Mouse (Mus musculus) layer of hippocampus, postnatal 14 days (tissue): ENCODE data around the gene Tmem130. TPM values are rescaled to one million over a fixed set of nuclear protein-coding genes. Genes with fewer than 3 reads are reported as not detected.

Source experiments
- DNase-seq, 2 experiments: peaks; one replicate each; pipeline ENCODE4 v3.0.0; 2021 to 2022; ENCODE audit warnings: low spot score in 2 of 2, mixed read lengths in 1 of 2
- total RNA-seq, 2 experiments: library from RNA; stranded (reverse); gene quantifications; 2 replicates each; pipeline ENCODE4 v1.2.3; 2021

Gene Tmem130
- total RNA-seq, 2 experiments from 2014 or later: 126 to 137 TPM

GRCm38 (mm10) chr5:144734949-144735348 lies 26.7 kb downstream of the Tmem130 start:
- peak; percentile 75 for DNase-seq

- peak; percentile 79 to 83 for DNase-seq
Observed at GRCm38 (mm10) chr5:144733953-144734352, 27.7 kb downstream of the Tmem130 start.

GRCm38 (mm10) chr5:144729216-144729615 lies 32.4 kb downstream of the Tmem130 start:
- no peak for DNase-seq

GRCm38 (mm10) chr5:144728237-144728636 lies 33.4 kb downstream of the Tmem130 start:
- no peak for DNase-seq

GRCm38 (mm10) chr5:144727119-144727518 lies 34.5 kb downstream of the Tmem130 start:
- DNase-seq: peak; percentile 63 to 82

DNA sequence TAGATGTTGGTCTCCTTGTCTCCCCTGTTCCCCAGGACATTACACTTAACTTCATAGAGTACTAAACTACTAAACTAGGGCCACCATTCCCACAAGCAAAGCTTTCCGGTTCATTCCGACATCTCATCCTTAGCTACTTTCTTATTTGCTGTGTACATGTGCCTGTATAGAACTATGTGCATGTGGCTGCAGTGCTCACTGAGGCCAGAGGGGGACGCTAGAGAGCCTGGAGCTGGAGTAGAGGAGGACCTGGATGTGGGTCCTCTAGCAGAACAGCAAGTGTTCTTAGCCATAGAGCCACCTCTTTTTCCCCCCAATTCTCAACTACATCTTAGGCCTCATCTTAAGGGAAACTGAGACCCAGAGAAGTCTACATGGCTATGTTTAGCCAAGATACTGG lies 36.1 kb downstream of the Tmem130 start:
- DNase-seq: no peak

DNA sequence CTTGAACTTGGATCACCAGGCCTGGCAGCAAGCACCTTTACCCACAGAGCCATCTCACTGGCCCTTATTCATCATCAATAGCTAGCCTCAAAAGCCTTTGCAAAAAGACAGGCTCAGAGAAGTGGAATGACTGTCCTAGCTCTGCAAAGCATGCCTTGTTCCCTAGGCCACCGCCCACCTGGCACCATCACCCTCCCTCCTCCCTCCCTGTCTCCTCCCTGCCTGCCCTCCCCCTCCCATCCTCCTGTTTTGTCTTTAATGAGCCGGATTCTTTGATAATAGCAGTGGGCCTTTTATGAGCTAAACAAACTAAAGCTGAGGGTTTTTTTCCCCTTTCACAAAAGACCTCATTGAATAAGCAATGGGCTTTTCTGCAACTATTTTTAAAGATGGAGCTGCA lies 36.7 kb downstream of the Tmem130 start:
- DNase-seq: no peak

- DNase-seq: no peak
Observed at GRCm38 (mm10) chr5:144720281-144720680, 41.3 kb downstream of the Tmem130 start.

GRCm38 (mm10) chr5:144719781-144720180 lies 41.8 kb downstream of the Tmem130 start:
- DNase-seq: peak; percentile 9 to 47

GRCm38 (mm10) chr5:144717186-144717585 lies 44.4 kb downstream of the Tmem130 start:
- DNase-seq: no peak

- DNase-seq: no peak
Observed at GRCm38 (mm10) chr5:144713371-144713770, 48.2 kb downstream of the Tmem130 start.

- DNase-seq: peak; percentile 50 to 63
Observed at GRCm38 (mm10) chr5:144707603-144708002, 54.0 kb downstream of the Tmem130 start.

- peak; percentile 36 to 39 for DNase-seq
Observed at GRCm38 (mm10) chr5:144703464-144704368, 57.9 kb downstream of the Tmem130 start.

DNA sequence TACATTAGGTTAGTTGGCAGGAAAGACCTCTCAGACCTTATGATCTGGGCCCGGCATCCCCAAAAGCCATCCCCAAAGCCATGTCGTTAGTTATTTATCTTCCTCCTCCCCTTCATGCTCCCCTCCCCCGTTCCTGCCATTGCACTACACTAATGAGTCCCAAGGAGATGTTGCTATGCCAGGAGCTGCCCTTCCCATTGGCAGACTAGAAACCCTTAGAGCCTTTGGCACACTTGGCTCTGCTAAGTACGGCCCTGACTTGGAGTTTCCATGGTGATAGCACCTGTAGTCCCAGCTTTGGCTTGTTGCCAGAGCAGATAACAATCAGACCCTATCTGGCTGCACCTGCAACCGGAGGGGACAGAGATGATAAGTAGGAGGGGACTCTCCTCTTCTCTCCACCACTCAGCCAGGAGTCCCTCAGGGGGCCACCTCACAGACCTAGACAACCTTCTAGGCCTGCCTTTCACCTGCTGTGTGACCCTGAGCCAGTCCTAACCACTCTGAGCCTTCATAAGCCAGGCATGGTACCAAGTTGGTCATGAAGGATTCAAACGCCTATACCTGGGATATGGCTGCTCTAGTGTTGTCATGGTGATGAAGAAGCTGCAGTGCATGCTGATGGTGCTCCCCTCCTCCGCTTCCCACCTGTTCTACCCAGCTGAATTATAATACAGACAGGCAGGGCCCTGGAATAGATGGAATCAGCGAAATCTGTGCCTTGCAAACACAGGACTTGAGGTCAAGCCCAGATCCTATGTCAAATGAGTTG lies 66.1 kb downstream of the Tmem130 start:
- no peak for DNase-seq

GRCm38 (mm10) chr5:144694161-144694560 lies 67.5 kb downstream of the Tmem130 start:
- DNase-seq: no peak

DNA sequence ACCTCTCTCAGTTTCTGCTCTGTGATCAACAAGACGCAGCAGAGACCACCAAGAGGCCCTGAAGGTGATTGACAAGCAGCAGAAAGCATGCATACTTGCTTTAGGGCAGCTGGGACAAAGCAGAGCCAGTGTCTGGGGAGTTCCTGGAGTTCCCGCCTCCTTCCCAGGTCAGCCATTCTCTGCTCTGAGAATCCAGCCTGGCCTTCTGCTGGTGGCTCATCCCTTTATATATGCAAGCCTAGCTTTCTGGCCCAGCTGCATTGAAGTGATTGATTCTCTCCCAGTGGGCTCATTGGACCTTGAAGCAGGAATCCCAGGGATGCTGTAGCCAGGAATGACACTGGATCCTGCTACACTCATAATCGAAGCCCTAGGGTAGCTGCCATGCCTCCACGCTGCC lies 70.2 kb downstream of the Tmem130 start:
- DNase-seq: no peak

GRCm38 (mm10) chr5:144688371-144688770 lies 73.2 kb downstream of the Tmem130 start:
- DNase-seq: no peak

Other genes with a start within 250 kb of the Tmem130 start
- 10 to 100 TPM; 64.2 to 68.9 TPM for gene Nptx2, start 215.9 kb downstream of the Tmem130 start, total RNA-seq
- gene Trrap, start 5.9 kb upstream of the Tmem130 start, total RNA-seq: 100 to 1,000 TPM; 148 to 164 TPM
- 10 to 100 TPM; 39.0 to 39.7 TPM for gene Smurf1, start 204.0 kb upstream of the Tmem130 start, total RNA-seq